Mouse (Mus musculus) forebrain, embryonic 10.5 days (tissue): ENCODE data around the gene Zdhhc21. TPM values are rescaled to one million over a fixed set of nuclear protein-coding genes. Genes with fewer than 3 reads are reported as not detected.
A peak's percentile ranks its signal among the peaks of the same experiment; 100 is the strongest.

Experiments used
- DNase-seq: peaks from one replicate; pipeline ENCODE4 v3.0.0-alpha.2; 2017; ENCODE audit warnings: low spot score; ENCODE audit errors: extremely low spot score
- H3K27ac ChIP-seq: fragments of 300-500 bp; sonication (generic); 2 replicates; pipeline ENCODE4 v1.5.1; 2016; ENCODE audit warnings: mild to moderate bottlenecking
- H3K27me3 ChIP-seq: fragments of 300-500 bp; sonication (generic); 2 replicates; pipeline ENCODE4 v1.6.1; 2016; ENCODE audit warnings: mild to moderate bottlenecking; ENCODE audit not compliant: poor library complexity, severe bottlenecking
- H3K36me3 ChIP-seq: fragments of 300-500 bp; sonication (generic); replicated peaks from 2 replicates; pipeline ENCODE4 v1.6.1; 2016; ENCODE audit warnings: mild to moderate bottlenecking, moderate library complexity
- H3K4me1 ChIP-seq: fragments of 300-500 bp; sonication (generic); 2 replicates; pipeline ENCODE4 v1.6.1; 2016
- H3K4me3 ChIP-seq: fragments of 300-500 bp; sonication (generic); 2 replicates; pipeline ENCODE4 v1.5.1; 2016; ENCODE audit warnings: mild to moderate bottlenecking, moderate library complexity
- H3K9me3 ChIP-seq: fragments of 300-500 bp; sonication (generic); 2 replicates; pipeline ENCODE4 v1.6.1; 2016; ENCODE audit warnings: mild to moderate bottlenecking, moderate library complexity
- WGBS: fragments of 180-500 bp; shearing (Covaris S2); methylation state at CpG from one replicate; pipeline ENCODE4 v1.1.7; 2016; 5-methylcytosine and 5-hydroxymethylcytosine counted together
- polyA plus RNA-seq: library from polyadenylated mRNA; unstranded; fragments of >200 nt; fragmentation: Nextera tagmentation; extraction: Ambion mirVana; gene quantifications from 2 replicates; pipeline ENCODE4 v1.2.1, GENCODE M21; 2016

Gene Zdhhc21
- polyA plus RNA-seq, 1 experiment from 2014 or later = 13.7 TPM

DNA sequence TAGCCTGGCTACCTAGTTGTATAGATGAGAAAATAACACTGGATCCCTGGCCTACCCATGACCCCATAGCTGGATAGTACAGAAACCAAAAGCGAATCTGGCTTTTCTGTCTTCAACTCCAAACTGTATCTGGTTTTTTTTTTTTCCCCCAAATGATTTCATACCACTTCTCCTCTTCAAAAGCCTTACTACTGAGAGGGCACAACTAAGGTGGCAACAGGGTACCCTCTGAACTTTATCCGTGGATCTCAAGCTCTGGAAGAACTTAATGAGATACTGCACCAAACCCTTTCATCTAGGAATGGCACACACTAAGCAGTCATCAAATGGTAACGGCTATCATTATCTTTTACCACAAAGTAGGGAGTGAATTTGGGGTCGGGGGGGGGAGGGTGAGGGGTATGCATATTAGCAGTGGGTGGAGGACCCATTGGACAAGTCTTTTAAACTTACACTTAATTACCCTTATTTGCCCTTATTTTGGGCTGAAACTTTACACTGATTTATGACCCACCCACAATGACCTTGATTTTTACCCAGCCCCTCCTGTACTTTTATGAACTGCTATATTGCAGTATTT is 1.2 kb downstream of the Zdhhc21 start:
- H3K4me3 ChIP-seq = peak overlapping the region; percentile 82
- no peak for DNase-seq
- peaks cover 20% of the 10 kb centered on the region for H3K4me1 ChIP-seq
- 27% methylated on average over 4 of the region's 4 CpGs for WGBS
- H3K9me3 ChIP-seq = no peaks in the 10 kb centered on the region
- H3K27me3 ChIP-seq = no peaks in the 10 kb centered on the region
- H3K27ac ChIP-seq = peak overlapping the region; percentile 97
- H3K36me3 ChIP-seq = no peaks in the 10 kb centered on the region

- peaks cover 8% of the 10 kb centered on the region for H3K36me3 ChIP-seq
- H3K27ac ChIP-seq = no peak overlapping the region
- no peak overlapping the region for H3K4me3 ChIP-seq
- no peak for DNase-seq
- H3K9me3 ChIP-seq = no peaks in the 10 kb centered on the region
- 93% methylated on average over 3 of the region's 3 CpGs for WGBS
- H3K27me3 ChIP-seq = no peaks in the 10 kb centered on the region
- H3K4me1 ChIP-seq = peaks cover 20% of the 10 kb centered on the region
Measured at GRCm38 (mm10) chr4:82856986-82857385, 2.8 kb downstream of the Zdhhc21 start.

GRCm38 (mm10) chr4:82853809-82854208 is 5.9 kb downstream of the Zdhhc21 start:
- peaks cover 11% of the 10 kb centered on the region for H3K36me3 ChIP-seq
- no peak for DNase-seq
- WGBS = 88% methylated on average over 2 of the region's 2 CpGs

DNA sequence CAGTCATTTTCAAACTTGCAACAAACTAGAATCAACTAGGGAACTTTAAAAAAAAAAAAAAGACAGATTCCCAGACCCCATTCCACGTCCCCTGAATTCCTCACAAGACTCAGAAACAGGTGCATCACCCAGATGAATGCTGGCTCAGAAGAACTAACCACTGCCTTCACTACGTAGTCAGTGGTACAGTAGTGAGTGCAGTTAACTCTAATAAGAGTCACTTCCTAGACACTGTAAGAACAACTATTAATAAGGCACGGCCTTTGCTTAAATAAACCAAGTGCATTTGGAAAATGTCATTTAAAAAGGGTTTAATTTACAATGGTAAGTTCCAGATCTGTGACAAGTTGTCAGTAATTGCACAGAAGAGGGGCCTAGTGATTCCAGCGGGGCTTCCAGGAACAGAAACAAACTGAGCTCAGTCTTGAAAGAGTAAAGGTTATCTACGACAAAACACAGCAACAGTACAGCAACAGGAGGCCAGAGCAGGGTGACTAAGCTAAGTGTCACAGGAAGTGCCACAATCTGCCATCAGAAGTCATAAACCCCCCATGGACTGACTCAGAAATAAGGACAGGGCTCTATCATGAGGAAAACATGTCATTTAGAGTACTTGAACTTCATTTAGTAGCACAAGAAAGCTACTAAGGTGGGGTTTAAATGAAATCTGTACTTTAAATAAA is 11.1 kb downstream of the Zdhhc21 start:
- no peaks in the 10 kb centered on the region for H3K9me3 ChIP-seq
- DNase-seq = no peak
- H3K27me3 ChIP-seq = no peaks in the 10 kb centered on the region
- 53% methylated on average over 5 of the region's 5 CpGs for WGBS
- no peak overlapping the region for H3K4me3 ChIP-seq
- no peak overlapping the region for H3K27ac ChIP-seq
- peaks cover 14% of the 10 kb centered on the region for H3K4me1 ChIP-seq
- H3K36me3 ChIP-seq = peaks cover 23% of the 10 kb centered on the region

More at GRCm38 (mm10) chr4:82853809-82854208, 5.9 kb downstream of the Zdhhc21 start:
- Histone ChIP-seq H3K4me1 (peaks cover 23% of the 10 kb centered on the region), H3K27ac (no peak overlapping the region), H3K9me3 (no peaks in the 10 kb centered on the region), H3K27me3 (no peaks in the 10 kb centered on the region), H3K4me3 (no peak overlapping the region)

DNA sequence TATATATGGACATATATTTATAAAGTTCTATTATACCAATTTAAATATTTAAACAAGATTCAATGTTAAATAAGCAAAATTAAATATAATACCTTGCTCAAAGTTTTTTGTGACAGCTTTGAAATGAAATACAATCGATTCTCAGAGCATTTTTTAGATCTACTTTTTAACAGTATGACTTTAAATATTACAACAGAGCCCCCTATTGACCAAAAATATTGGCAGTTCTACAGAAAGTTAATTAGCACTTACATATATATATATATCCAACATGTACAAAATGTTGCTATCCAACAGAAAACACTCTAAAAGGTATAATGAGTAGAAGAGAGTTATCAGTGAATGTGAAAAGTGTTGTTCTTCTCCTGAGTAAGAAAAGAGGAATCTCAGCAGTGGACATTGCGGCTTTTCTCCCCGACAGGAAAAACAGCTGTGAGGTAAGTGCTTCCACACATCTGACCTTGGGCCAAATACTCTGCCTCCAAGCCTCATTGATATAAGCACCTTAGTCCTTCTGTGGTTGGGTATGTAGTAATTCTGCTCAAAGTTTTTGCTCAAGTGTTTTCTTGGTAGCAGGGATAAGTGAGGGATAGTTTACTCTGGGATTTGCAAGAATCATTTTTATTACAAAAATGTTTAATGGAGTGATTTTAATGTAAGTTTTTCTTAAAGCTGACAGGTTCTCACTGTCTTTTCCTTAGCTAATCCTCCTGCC is 22.1 kb downstream of the Zdhhc21 start:
- DNase-seq = no peak
- Histone ChIP-seq H3K4me1 (no peaks in the 10 kb centered on the region), H3K36me3 (peaks cover 47% of the 10 kb centered on the region), H3K27me3 (no peaks in the 10 kb centered on the region), H3K9me3 (no peaks in the 10 kb centered on the region), H3K4me3 (no peak overlapping the region), H3K27ac (no peak overlapping the region)
- WGBS = 87% methylated on average over 3 of the region's 3 CpGs

DNA sequence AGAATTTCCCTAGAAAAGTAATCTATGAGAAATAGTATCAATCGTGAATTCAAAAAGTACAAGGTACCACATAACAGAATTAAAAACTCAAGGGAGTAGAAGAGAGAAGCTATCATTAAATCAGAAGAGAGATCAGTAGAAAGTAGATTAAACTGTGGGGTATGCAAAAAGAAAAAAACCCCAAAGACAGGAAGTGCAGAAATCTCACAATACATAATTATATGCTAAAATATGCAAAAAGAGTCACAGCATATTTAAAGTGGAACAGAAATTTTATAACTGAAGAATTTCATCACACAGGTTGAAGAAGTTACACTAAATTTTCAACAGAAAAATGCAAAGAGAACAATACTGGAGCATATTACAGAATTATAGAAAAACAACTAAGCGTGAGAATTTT is 28.6 kb downstream of the Zdhhc21 start:
- no peaks in the 10 kb centered on the region for H3K27me3 ChIP-seq
- WGBS = 96% methylated on average over 2 of the region's 2 CpGs
- H3K27ac ChIP-seq = no peak overlapping the region
- H3K4me3 ChIP-seq = no peak overlapping the region
- H3K9me3 ChIP-seq = no peaks in the 10 kb centered on the region
- H3K4me1 ChIP-seq = no peaks in the 10 kb centered on the region
- DNase-seq = no peak
- peaks cover 29% of the 10 kb centered on the region for H3K36me3 ChIP-seq

GRCm38 (mm10) chr4:82829429-82829828 is 30.3 kb downstream of the Zdhhc21 start:
- H3K9me3 ChIP-seq = no peaks in the 10 kb centered on the region
- no peaks in the 10 kb centered on the region for H3K27me3 ChIP-seq
- no peak overlapping the region for H3K27ac ChIP-seq
- no peaks in the 10 kb centered on the region for H3K4me1 ChIP-seq
- 67% methylated on average over 5 of the region's 5 CpGs for WGBS
- H3K4me3 ChIP-seq = no peak overlapping the region
- H3K36me3 ChIP-seq = peaks cover 18% of the 10 kb centered on the region
- DNase-seq = no peak

DNA sequence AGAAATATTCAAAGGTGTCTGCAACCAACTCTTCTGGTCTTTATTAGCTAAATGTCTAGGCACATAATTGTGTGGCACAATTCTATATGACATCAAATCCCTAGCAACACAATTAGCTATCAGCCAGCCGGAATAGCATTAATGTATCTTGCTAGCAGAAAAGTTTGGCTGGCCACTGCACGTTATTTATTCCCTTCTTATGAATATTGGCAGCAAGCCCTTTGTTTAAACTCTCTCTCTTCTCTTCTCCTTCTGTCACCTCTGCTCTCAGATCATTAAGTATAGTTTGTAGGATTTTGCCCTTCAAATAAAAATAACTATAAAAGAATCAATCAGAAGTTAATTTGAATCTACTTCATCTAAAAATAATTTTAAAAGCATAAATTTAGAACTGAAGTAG is 32.8 kb downstream of the Zdhhc21 start:
- Histone ChIP-seq H3K27me3 (no peaks in the 10 kb centered on the region), H3K9me3 (no peaks in the 10 kb centered on the region), H3K4me3 (no peak overlapping the region), H3K36me3 (peaks cover 10% of the 10 kb centered on the region), H3K27ac (no peak overlapping the region), H3K4me1 (no peaks in the 10 kb centered on the region)
- WGBS = 90% methylated on average over 2 of the region's 2 CpGs
- DNase-seq = no peak

GRCm38 (mm10) chr4:82817833-82818232 is 41.9 kb downstream of the Zdhhc21 start:
- Histone ChIP-seq H3K27me3 (no peaks in the 10 kb centered on the region), H3K9me3 (no peaks in the 10 kb centered on the region), H3K36me3 (peaks cover 4% of the 10 kb centered on the region), H3K4me3 (no peak overlapping the region), H3K4me1 (no peaks in the 10 kb centered on the region), H3K27ac (no peak overlapping the region)
- DNase-seq = no peak
- WGBS = 93% methylated on average over 5 of the region's 5 CpGs

DNA sequence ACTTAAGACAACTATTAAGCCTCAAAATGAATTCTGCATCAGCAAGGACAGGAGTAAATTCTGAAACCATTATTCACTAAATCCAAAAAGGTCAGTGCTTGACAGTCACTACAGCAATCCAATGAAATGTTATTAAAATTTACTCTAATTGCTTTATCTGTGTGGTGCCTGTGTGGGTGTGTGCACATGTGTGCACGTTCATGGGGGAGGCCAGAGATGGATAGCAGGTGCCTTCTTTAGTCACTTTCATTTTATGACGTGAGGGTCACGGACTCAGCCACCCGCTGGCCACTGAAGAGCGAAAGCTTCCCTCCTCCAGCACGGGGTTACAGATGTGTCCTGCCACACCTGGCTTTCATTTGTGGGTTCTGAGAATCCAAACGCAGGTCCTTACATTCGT is 43.4 kb downstream of the Zdhhc21 start:
- Histone ChIP-seq H3K27me3 (no peaks in the 10 kb centered on the region), H3K4me3 (no peak overlapping the region), H3K4me1 (no peaks in the 10 kb centered on the region), H3K9me3 (no peaks in the 10 kb centered on the region), H3K36me3 (peaks cover 4% of the 10 kb centered on the region), H3K27ac (no peak overlapping the region)
- WGBS = 83% methylated on average over 8 of the region's 8 CpGs
- no peak for DNase-seq

- Histone ChIP-seq H3K27me3 (no peaks in the 10 kb centered on the region), H3K4me1 (no peaks in the 10 kb centered on the region), H3K27ac (no peak overlapping the region), H3K9me3 (no peaks in the 10 kb centered on the region), H3K36me3 (peaks cover 7% of the 10 kb centered on the region), H3K4me3 (no peak overlapping the region)
- WGBS = 82% methylated on average over 4 of the region's 4 CpGs
- no peak for DNase-seq
Measured at GRCm38 (mm10) chr4:82815296-82815695, 44.5 kb downstream of the Zdhhc21 start.

GRCm38 (mm10) chr4:82813356-82813755 is 46.4 kb downstream of the Zdhhc21 start:
- Histone ChIP-seq H3K27ac (no peak overlapping the region), H3K36me3 (peaks cover 7% of the 10 kb centered on the region), H3K27me3 (no peaks in the 10 kb centered on the region), H3K9me3 (no peaks in the 10 kb centered on the region), H3K4me1 (no peaks in the 10 kb centered on the region), H3K4me3 (no peak overlapping the region)
- DNase-seq = no peak
- 67% methylated on average over 6 of the region's 6 CpGs for WGBS

DNA sequence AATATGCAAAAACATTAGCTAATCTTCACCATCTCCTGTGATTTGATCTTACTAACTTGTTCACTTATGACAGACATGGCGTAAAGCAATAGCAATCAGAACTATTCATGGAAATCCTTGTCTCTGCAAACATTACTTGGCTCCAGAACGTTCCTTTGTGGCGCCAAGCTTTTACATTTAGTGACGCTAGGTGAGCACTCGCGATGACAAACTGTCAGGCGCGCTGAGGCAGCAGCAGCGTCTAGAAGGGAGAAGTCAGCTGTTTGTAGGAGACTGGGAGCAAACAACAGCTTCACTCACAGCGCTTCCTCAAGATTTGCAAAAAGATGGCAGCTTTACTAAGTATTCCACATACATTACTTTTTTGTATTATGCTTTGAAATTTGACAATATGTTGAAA is 51.9 kb downstream of the Zdhhc21 start:
- WGBS = 93% methylated on average over 10 of the region's 10 CpGs
- H3K9me3 ChIP-seq = no peaks in the 10 kb centered on the region
- no peak overlapping the region for H3K27ac ChIP-seq
- H3K27me3 ChIP-seq = no peaks in the 10 kb centered on the region
- no peak for DNase-seq
- H3K4me3 ChIP-seq = no peak overlapping the region
- H3K36me3 ChIP-seq = peaks cover 7% of the 10 kb centered on the region
- no peaks in the 10 kb centered on the region for H3K4me1 ChIP-seq
